Mouse (Mus musculus) liver, embryonic 16.5 days (tissue): ENCODE results near the gene Cadm1. TPM values are rescaled to one million over a fixed set of nuclear protein-coding genes. Genes with fewer than 3 reads are reported as not detected.

Source experiments
- ATAC-seq: fragments of 200-750 bp; cut with Nextera tagmentation; 2 replicates; pipeline ENCODE4 v1.8.0; 2017; ENCODE audit warnings: low read depth, mild to moderate bottlenecking, moderate number of reproducible peaks, moderate library complexity
- H3K27ac ChIP-seq: fragments of 300-500 bp; sonication (generic); 2 replicates; pipeline ENCODE4 v1.5.1; 2014; ENCODE audit warnings: mild to moderate bottlenecking, low read length
- H3K27me3 ChIP-seq: fragments of 300-500 bp; sonication (generic); 2 replicates; pipeline ENCODE4 v1.6.1; 2014; ENCODE audit warnings: low read depth, low read length, mixed read lengths; ENCODE audit not compliant: control insufficient read depth, insufficient read depth
- H3K36me3 ChIP-seq: fragments of 300-500 bp; sonication (generic); 2 replicates; pipeline ENCODE4 v1.6.1; 2014; ENCODE audit warnings: mild to moderate bottlenecking; ENCODE audit not compliant: control insufficient read depth, insufficient read depth
- H3K4me1 ChIP-seq: fragments of 300-500 bp; sonication (generic); 2 replicates; pipeline ENCODE4 v1.6.1; 2014; ENCODE audit warnings: low read depth, low read length, mixed read lengths; ENCODE audit not compliant: control insufficient read depth
- H3K4me2 ChIP-seq: fragments of 300-500 bp; sonication (generic); 2 replicates; pipeline ENCODE4 v1.6.1; 2014; ENCODE audit warnings: low read depth, low read length, mixed read lengths
- H3K4me3 ChIP-seq: fragments of 300-500 bp; sonication (generic); 2 replicates; pipeline ENCODE4 v1.5.1; 2014; ENCODE audit warnings: low read depth, mild to moderate bottlenecking, low read length
- H3K9ac ChIP-seq: fragments of 300-500 bp; sonication (generic); 2 replicates; pipeline ENCODE4 v1.6.1; 2014; ENCODE audit warnings: low read depth, low read length
- H3K9me3 ChIP-seq: fragments of 300-500 bp; sonication (generic); replicated peaks from 2 replicates; pipeline ENCODE4 v1.6.1; 2016; ENCODE audit warnings: low read length; ENCODE audit not compliant: control insufficient read depth
- WGBS: fragments of 180-500 bp; shearing (Covaris S2); extraction: QIAGEN DNeasy Blood & Tissue Kit; methylation state at CpG from one replicate; pipeline ENCODE4 v1.1.7; 2014; ENCODE audit not compliant: insufficient replicate concordance; 5-methylcytosine and 5-hydroxymethylcytosine counted together
- polyA plus RNA-seq: library from polyadenylated mRNA; unstranded; fragments of >200 nt; fragmentation: Nextera tagmentation; extraction: Ambion mirVana; gene quantifications from 2 replicates; pipeline ENCODE4 v1.2.1, GENCODE M21; 2015

Gene Cadm1
- polyA plus RNA-seq, 1 experiment from 2014 or later, result 8.3 TPM

DNA sequence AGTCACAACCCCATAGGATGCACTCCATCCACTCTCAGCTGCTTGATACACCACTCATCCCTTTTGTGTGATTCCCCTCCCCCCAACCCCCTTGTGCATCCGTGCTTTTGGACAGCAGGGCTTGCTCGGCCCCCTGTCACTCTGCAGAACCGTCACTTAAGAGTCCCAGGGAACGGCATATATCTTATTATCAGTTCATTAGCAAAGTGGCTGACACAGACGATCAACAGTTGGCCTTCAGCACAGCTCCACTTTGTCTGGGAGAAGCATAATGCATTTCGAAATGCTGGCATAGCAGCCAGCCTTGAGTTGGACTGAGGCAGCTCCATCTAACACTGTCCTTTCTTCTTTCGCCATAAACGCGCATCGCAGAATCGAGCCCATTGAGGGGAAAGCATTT is 248.5 kb downstream of the Cadm1 start:
- H3K36me3 ChIP-seq, result no peaks in the 10 kb centered on the region
- H3K4me2 ChIP-seq, result no peak overlapping the region
- no peak overlapping the region for H3K4me3 ChIP-seq
- no peaks in the 10 kb centered on the region for H3K27me3 ChIP-seq
- no peak for ATAC-seq
- H3K27ac ChIP-seq, result no peak overlapping the region
- no peaks in the 10 kb centered on the region for H3K4me1 ChIP-seq
- H3K9me3 ChIP-seq, result no peaks in the 10 kb centered on the region
- no peak overlapping the region for H3K9ac ChIP-seq
- WGBS, result 50% methylated on average over 11 of the region's 11 CpGs

GRCm38 (mm10) chr9:47779291-47779690 is 249.3 kb downstream of the Cadm1 start:
- WGBS, result 59% methylated on average over 6 of the region's 6 CpGs

DNA sequence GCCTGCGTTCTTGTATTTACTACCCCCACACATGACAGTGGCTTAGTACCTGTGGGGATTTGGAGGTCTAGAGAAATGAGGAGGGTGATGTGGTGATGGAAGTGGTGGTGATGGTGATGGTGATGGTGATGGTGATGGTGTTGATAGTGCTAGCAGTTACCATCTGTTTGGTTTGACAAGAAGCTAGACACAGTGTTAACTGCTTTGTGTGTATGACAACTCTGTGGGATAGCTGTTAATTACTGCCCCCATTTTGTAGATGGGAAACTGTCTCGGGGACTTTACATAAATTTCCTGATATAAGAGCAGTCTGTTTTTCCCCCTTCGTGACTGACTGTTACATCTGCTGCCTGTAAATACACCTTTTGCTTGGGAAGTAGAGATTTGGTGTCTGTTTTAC is 256.7 kb downstream of the Cadm1 start:
- ATAC-seq, result no peak
- Histone ChIP-seq H3K9ac (no peak overlapping the region), H3K36me3 (no peaks in the 10 kb centered on the region), H3K27me3 (no peaks in the 10 kb centered on the region), H3K4me3 (no peak overlapping the region), H3K9me3 (no peaks in the 10 kb centered on the region), H3K4me1 (no peaks in the 10 kb centered on the region), H3K27ac (no peak overlapping the region), H3K4me2 (no peak overlapping the region)
- 59% methylated on average over 3 of the region's 3 CpGs for WGBS

More at GRCm38 (mm10) chr9:47779291-47779690, 249.3 kb downstream of the Cadm1 start:
- H3K9ac ChIP-seq, result no peak overlapping the region
- no peaks in the 10 kb centered on the region for H3K4me1 ChIP-seq
- H3K27me3 ChIP-seq, result no peaks in the 10 kb centered on the region
- no peaks in the 10 kb centered on the region for H3K9me3 ChIP-seq
- no peak overlapping the region for H3K4me2 ChIP-seq
- no peaks in the 10 kb centered on the region for H3K36me3 ChIP-seq
- no peak for ATAC-seq
- H3K27ac ChIP-seq, result no peak overlapping the region
- no peak overlapping the region for H3K4me3 ChIP-seq

DNA sequence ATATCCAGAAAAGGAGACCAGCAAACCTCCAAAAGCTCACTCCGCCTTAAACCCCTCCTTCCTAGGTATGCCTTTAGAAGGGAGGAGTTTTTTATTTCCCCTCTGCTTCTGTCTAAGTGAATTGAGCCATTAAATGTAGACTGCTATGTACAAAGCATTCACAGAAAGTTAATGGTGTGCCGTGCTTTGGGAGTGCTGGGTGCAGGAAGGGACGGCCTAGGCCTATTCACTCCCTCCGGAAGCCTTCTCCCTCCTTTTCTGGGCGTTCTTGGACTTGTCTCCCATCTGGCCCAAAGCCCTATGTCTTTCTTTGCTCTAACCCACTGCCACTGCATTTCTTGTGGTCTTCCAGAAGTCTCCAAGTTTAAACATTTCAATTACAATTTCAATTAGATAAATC is 268.5 kb downstream of the Cadm1 start:
- ATAC-seq, result no peak
- no peak overlapping the region for H3K9ac ChIP-seq
- no peaks in the 10 kb centered on the region for H3K36me3 ChIP-seq
- no peaks in the 10 kb centered on the region for H3K27me3 ChIP-seq
- H3K9me3 ChIP-seq, result no peaks in the 10 kb centered on the region
- no peak overlapping the region for H3K27ac ChIP-seq
- 79% methylated on average over 5 of the region's 5 CpGs for WGBS
- no peak overlapping the region for H3K4me3 ChIP-seq
- H3K4me1 ChIP-seq, result no peaks in the 10 kb centered on the region
- no peak overlapping the region for H3K4me2 ChIP-seq

DNA sequence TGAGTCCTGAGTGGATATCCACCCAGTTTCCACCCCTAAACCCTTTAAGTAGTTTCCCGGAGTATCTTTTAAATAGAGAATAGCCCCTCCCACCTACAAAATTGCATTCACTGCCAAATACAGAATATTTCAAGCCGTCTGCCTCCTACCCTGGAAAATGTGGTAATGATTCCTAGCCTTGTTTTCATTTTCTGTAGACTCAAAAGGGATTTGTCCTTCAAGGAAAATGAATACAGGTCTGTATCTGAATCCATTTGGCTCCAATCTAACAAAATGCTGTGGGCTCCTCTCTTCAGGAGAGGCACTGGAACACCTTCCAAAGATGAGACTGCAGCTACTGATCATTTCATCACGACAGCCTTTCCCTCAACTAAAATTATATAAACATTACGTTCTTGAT is 271.3 kb downstream of the Cadm1 start:
- Histone ChIP-seq H3K9ac (no peak overlapping the region), H3K27ac (no peak overlapping the region), H3K9me3 (no peaks in the 10 kb centered on the region), H3K27me3 (no peaks in the 10 kb centered on the region), H3K4me3 (no peak overlapping the region), H3K36me3 (no peaks in the 10 kb centered on the region), H3K4me2 (no peak overlapping the region), H3K4me1 (no peaks in the 10 kb centered on the region)
- ATAC-seq, result no peak
- WGBS, result 62% methylated on average over 4 of the region's 4 CpGs

DNA sequence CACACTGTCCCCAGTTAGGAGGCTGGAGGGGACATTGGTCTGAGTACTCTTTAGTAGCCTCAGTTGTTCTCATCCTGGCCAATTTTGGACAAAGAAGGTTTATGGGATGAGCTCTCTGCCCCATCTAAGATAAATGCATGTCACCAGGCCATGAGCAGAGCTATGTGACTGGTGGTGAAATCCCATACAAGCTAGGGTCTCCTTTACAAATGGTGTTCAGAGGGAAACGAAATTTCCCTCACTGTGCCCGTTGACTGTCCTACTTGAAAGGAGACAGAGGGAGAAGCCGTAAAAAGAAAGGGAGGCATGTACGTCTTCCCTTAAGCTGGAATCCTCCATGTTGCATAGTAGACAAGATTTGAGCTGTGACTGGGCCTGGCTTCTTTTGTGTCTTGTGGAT is 272.6 kb downstream of the Cadm1 start:
- no peak for ATAC-seq
- H3K9ac ChIP-seq, result no peak overlapping the region

DNA sequence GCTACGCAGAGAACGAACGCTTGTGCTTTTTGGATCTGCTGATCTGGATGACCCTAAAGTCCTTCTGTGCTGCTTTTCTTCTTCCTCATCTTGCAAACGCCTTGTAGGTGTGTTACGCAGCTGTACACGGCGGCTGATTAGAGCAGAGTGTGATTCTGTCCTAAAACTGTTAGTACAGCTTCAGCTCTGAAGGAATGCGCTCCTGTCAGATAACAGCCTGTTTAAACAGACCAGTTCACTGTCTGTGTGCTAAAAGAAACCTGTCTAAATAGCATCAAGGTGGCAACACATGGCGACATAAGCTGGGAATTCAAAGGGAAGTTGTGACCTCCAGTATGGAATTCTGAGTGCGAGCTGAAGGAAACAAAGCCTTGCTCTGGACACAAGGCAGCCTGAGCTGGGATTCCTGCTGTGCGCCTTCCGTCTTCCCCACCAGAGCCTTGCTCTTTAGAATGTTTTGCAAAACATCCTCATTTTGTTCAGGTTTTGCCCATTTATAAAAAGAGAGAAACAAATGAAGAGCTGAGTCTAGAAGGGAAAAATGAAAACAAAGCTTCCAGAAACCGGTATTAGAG is 273.6 kb downstream of the Cadm1 start:
- H3K27ac ChIP-seq, result no peak overlapping the region
- H3K9me3 ChIP-seq, result no peaks in the 10 kb centered on the region
- no peak overlapping the region for H3K9ac ChIP-seq
- H3K36me3 ChIP-seq, result no peaks in the 10 kb centered on the region
- H3K27me3 ChIP-seq, result no peaks in the 10 kb centered on the region
- H3K4me3 ChIP-seq, result no peak overlapping the region
- no peak overlapping the region for H3K4me2 ChIP-seq
- ATAC-seq, result no peak
- H3K4me1 ChIP-seq, result no peaks in the 10 kb centered on the region
- 65% methylated on average over 13 of the region's 13 CpGs for WGBS

More for the DNA sequence above, 272.6 kb downstream of the Cadm1 start:
- Histone ChIP-seq H3K4me2 (no peak overlapping the region), H3K27ac (no peak overlapping the region), H3K4me1 (no peaks in the 10 kb centered on the region), H3K27me3 (no peaks in the 10 kb centered on the region), H3K9me3 (no peaks in the 10 kb centered on the region), H3K4me3 (no peak overlapping the region), H3K36me3 (no peaks in the 10 kb centered on the region)
- 63% methylated on average over 4 of the region's 4 CpGs for WGBS

GRCm38 (mm10) chr9:47805658-47806057 is 275.7 kb downstream of the Cadm1 start:
- no peaks in the 10 kb centered on the region for H3K36me3 ChIP-seq
- no peak for ATAC-seq
- 55% methylated on average over 7 of the region's 7 CpGs for WGBS

GRCm38 (mm10) chr9:47825668-47826067 is 295.7 kb downstream of the Cadm1 start:
- H3K9ac ChIP-seq, result no peak overlapping the region
- no peaks in the 10 kb centered on the region for H3K27me3 ChIP-seq
- H3K4me2 ChIP-seq, result no peak overlapping the region
- no peaks in the 10 kb centered on the region for H3K4me1 ChIP-seq
- H3K36me3 ChIP-seq, result no peaks in the 10 kb centered on the region
- no peak overlapping the region for H3K27ac ChIP-seq
- H3K4me3 ChIP-seq, result no peak overlapping the region
- no peak for ATAC-seq
- H3K9me3 ChIP-seq, result no peaks in the 10 kb centered on the region
- WGBS, result 71% methylated on average over 4 of the region's 4 CpGs

More at GRCm38 (mm10) chr9:47805658-47806057, 275.7 kb downstream of the Cadm1 start:
- H3K27ac ChIP-seq, result no peak overlapping the region
- H3K9ac ChIP-seq, result no peak overlapping the region
- no peak overlapping the region for H3K4me2 ChIP-seq
- H3K27me3 ChIP-seq, result no peaks in the 10 kb centered on the region
- no peaks in the 10 kb centered on the region for H3K9me3 ChIP-seq
- H3K4me3 ChIP-seq, result no peak overlapping the region
- H3K4me1 ChIP-seq, result no peaks in the 10 kb centered on the region
